Mouse (Mus musculus) C2C12 (cell line): ENCODE measurements at regions not wholly inside any gene's neighbourhood (a gene's known extent, or its start where the extent isn't known, plus 50 kb on each side); places are given as distances from the start of the nearest gene placed in this dataset.
A peak's percentile ranks its signal among the peaks of the same experiment; 100 is the strongest.

ENCODE experiments used
- CEBPB ChIP-seq: IDR thresholded peaks from one replicate; pipeline ENCODE4 v1.6.1; 2011; ENCODE audit warnings: low read depth, mild to moderate bottlenecking, control low read depth, moderate library complexity
- CTCF ChIP-seq: IDR thresholded peaks from one replicate; pipeline ENCODE4 v1.5.1; 2011; ENCODE audit not compliant: control insufficient read depth, insufficient read depth, insufficient read length
- FOSL1 ChIP-seq: IDR thresholded peaks from one replicate; pipeline ENCODE4 v1.8.0; 2011; ENCODE audit warnings: mild to moderate bottlenecking, low read length; ENCODE audit not compliant: poor library complexity, insufficient read depth, severe bottlenecking
- MAX ChIP-seq: IDR thresholded peaks from one replicate; pipeline ENCODE4 v1.6.1; 2011; ENCODE audit warnings: mild to moderate bottlenecking, control low read depth
- MYOD1 ChIP-seq: IDR thresholded peaks from one replicate; pipeline ENCODE4 v1.6.1; 2011; ENCODE audit warnings: low read depth; ENCODE audit not compliant: control insufficient read depth, insufficient read length
- USF1 ChIP-seq: IDR thresholded peaks from one replicate; pipeline ENCODE4 v1.6.1; 2011; ENCODE audit warnings: low read depth, mild to moderate bottlenecking, control low read depth, moderate library complexity

DNA sequence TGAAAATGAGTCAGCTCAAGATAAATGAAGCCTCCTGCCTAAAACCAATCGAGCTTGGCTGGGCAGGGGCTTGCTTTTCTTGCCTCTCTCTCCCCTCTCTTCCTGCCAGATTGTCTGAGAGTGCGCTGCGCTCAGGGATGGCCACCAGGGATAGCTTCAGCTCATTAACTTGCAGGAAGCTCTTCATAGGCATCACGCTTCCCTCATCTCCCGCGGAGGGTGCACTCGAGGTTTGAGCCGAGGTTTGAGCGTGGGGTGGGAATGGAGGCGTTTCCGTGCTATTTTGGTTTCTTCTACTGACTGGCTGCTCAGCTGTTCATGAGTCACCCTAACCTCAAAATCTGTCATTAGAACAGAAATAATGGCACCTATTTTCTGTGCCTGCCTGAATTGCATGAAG lies 227.7 kb downstream of the Spry2 start:
- TF ChIP-seq CTCF: no peak
- peak; percentile 30 for TF ChIP-seq MAX
- no peak for TF ChIP-seq CEBPB
- TF ChIP-seq USF1: no peak
- peak; percentile 80 for TF ChIP-seq MYOD1
- TF ChIP-seq FOSL1: peak; percentile 76
